Mouse (Mus musculus) heart, adult 2 months (tissue): ENCODE data around the gene Gm47791.

Source experiments
- CTCF ChIP-seq: fragments of 200-600 bp; IDR thresholded peaks from 2 replicates; pipeline ENCODE4 v1.8.1; 2022; ENCODE audit warnings: antibody characterized with exemption, mild to moderate bottlenecking, moderate library complexity
- POLR2A ChIP-seq: fragments of 200-500 bp; IDR thresholded peaks from 2 replicates; pipeline ENCODE4 v1.6.1; 2011; ENCODE audit warnings: mild to moderate bottlenecking, low read depth, low read length, control low read depth; ENCODE audit not compliant: insufficient read depth

DNA sequence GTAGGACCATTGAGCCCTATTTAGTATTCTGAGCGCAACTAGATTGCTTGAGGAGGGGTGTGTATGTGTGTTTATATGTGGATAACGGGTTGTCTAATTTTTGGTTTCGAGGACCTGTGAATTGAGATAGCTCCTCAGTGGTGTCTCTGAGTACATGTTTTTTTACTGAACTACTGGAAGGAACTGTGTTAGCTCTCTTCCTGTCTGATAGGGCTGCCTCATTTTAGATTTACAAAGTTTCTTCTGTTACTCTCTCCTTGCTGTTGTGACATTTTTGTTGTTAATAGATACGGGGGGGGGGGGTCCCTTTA is 45.2 kb downstream of the Gm47791 start:
- no peak for TF ChIP-seq CTCF
- no peak for TF ChIP-seq POLR2A
